Mouse (Mus musculus) heart, postnatal 0 days (tissue): Measurements from ENCODE around the gene Hes5.

Experiments used
- CTCF ChIP-seq: IDR thresholded peaks from 2 replicates; pipeline ENCODE4 v1.5.1; 2016; ENCODE audit warnings: antibody characterized with exemption, control low read depth, low read depth
- EP300 ChIP-seq: IDR thresholded peaks from 2 replicates; pipeline ENCODE4 v1.6.1; 2016; ENCODE audit warnings: antibody characterized with exemption, low read depth

DNA sequence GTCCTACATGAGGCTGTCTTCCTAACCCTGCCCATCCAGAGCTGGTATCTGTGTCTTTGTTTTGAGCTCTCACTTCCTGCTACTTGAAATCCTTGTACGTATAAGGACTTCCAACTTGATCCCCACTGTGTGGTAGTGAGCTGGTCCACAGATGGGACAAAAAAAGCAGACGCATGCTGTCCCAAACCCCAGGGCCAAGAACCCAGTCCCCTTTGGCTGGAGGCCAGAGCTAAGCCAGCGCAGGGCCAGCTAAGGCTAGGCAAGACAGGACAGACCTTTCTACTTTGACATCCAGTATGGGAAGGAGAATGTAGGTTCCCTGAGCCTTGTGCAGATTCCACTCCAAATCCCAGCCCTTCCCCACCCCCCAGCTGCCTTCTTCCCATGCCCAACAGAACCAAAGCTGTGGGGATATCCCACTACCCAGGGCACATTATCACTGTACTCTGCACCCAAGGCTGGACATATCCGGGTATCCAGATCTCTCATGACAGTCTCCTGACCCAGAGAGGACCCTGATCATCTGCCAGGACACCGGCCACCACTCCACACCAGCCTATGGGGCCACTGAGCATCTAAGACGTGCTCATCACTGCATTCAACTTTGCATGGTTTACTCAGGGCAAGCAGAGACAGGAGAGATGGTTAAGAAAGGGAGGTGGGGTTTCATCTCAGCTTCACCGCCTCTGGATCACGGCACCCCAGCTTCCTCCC lies 50.7 kb downstream of the Hes5 start:
- TF ChIP-seq CTCF (no peak), EP300 (no peak)
